Mouse (Mus musculus): ENCODE results near the gene Gm20696.

Gene Gm20696

DNA sequence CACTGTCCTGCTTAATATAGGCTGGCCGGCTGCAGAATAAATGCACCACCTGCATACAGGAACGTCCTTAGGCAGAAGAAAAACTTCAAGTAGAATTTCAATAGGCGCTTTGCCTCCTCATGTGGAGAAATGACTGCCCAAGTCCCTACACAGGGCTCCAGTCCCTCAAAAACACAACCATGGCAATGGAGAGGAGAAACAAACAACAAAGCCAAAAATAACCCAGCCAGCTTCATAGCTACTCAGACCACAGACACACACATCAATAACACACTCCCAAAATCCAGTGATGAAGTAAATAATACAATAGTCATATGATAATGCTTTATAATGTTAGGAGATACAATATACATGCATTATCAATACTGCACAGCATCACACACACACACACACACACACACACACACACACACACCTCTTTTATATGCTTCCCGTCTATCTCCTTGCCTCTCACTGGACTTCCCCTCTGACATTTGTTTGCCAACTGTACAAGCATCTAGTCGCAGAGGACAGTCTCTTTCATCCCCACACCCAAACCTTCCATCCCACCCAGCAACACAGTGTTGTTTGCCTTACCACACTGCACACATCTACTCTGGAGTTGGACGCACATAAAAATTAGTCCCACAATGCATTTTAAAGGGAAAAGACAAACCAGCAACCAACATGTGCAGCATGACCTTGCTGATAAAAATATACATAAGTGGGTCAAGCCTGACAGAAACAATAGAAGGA lies 306.7 kb downstream of the Gm20696 start:
- DNase-seq (ENCODE audit: low spot score in 2 of 2) = no peak

DNA sequence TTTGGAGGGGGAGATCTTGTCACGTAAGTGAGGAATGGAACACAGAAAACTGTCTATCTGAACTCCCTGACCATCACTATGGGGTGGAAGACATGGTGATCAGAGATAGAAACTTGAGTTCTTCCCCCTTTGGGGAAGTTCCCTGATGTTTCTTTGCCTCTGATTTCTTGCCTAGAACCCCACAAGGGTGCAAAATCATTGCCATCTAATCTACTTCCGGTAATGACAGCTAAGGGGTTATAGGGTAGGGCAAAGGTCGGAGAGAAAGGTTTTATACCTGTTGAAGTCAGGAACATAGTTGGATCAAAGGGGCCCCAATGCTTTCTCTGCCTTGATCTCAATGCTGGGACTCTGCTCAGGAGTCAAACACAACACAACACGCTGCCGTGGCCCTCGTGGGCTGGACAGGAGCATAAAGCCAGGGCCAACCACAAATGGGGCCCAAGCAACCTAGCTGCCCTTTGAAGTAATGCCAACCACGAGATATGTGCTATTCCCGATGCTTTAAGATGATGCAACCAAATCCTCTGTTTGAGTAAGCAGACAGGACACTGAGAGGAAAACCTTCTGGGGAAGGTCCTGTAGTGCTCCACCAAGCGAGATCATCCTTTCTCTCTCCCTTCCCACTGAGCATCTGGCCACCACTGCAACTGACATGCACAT lies 307.4 kb downstream of the Gm20696 start:
- DNase-seq (ENCODE audit: low spot score in 2 of 2) = no peak

DNA sequence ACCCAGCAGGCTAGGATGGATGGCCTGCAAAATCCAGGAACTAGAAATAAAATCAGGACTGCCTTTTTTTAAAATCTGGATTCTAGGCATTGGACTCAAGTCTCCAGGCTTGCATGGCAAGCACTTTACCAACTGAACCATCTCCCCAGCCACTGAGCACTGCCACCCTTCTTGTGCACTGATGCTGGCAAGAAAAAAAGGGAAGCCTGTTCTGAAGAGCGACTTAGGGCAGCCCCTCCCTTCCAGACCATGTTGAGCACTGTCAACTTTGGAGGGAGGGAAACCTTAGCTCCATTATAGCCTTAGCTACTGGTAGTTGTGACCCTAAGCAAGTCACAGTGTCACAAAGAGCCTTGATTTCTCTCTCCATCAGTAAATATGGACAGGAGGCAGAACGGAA lies 308.7 kb downstream of the Gm20696 start:
- DNase-seq (ENCODE audit: low spot score in 2 of 2) = no peak

DNA sequence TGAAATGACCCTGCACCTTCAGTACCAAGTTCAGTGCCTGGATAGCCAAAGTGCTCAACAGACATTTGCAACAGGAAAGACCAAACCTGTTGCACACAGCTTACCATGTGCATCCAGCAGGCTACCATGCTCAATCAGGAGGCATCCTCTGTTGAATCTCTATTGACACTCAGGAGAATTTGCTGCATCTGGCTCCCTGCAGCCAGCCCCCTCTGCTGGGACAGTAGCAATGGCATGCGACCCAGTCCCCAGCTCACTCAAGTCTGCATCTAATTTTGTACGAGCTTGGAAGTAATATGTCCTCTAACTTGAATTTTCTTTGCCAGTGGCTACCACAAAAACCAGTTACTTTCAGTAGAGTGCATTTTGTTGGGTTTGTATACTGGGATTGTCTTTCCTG lies 312.3 kb downstream of the Gm20696 start:
- DNase-seq (ENCODE audit: low spot score in 2 of 2) = no peak

DNA sequence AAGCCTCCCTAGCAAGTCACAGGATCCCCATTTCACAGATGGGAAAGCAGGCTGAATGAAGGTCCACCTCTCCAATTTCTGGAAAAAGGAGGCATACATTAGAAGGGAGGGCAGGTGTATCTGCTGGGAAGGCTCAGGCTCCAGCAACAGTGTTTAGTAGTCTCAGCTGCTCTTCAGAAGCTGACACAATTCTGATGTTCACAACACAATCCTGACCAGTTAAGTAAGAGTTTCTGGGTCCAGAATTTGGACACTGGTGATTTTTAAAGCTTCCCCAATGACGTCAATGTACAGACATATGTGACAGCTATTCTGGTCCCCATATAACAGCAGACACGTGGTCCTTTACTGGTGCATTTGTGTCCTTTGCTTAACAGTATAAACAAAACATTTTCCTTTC lies 313.2 kb downstream of the Gm20696 start:
- no peak for DNase-seq (ENCODE audit: low spot score in 2 of 2)

DNA sequence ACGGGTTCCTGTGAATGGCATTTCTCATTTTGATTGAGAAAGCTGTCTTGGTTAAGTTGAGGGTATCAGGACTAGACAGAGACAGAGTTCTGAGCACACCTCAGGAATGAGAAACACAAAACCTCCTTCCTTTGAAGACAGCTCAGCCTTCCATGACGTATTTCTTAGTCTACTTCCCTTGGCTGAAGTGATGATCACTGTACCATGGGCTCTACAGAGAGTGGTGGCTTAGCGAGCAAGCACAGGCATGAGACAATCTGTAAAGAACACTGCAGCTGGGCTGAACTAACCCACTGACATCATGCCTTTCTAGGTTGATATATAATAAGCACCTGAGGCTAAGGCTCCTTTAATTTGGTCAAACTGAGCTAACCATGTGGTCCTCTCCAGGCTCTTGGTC lies 316.0 kb downstream of the Gm20696 start:
- no peak for DNase-seq (ENCODE audit: low spot score in 2 of 2)

DNA sequence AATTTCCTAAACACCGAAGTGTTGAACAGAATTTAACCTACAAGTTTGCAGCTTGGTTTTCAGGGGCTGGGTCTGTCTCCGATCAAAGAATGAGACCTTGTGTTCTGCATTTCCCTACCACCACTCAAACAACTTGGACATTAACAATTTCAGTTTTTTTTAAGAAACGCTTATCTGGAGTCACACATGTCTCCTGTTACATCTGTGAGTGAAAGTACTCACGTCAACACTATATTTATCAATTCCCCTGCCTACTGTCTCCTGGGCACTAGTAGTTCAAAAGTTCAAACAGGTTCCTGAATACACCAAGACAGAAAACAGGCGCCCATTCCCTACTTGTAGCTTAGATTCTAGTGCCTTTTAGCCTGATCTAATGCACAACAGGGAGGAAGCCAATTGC lies 316.4 kb downstream of the Gm20696 start:
- DNase-seq (ENCODE audit: low spot score in 2 of 2) = no peak

DNA sequence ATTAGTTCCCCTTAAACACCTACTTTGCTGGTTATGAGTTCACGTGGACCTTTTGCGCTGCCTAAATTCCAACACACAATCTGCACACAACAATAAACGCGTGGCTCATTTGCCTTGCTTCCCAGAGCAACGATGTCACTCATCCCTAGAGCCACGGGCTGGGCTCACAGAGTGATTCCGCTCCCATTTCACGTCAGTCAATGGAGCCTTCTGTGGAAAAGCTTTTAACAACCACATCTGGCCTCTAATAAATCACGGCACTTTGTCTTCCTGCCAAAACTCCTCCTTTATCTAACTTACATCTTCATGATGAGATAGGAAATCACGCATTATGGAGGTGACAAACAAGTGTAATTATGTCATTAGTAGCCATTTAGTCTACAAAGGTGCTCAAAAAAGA lies 318.8 kb downstream of the Gm20696 start:
- DNase-seq (ENCODE audit: low spot score in 2 of 2) = no peak

DNA sequence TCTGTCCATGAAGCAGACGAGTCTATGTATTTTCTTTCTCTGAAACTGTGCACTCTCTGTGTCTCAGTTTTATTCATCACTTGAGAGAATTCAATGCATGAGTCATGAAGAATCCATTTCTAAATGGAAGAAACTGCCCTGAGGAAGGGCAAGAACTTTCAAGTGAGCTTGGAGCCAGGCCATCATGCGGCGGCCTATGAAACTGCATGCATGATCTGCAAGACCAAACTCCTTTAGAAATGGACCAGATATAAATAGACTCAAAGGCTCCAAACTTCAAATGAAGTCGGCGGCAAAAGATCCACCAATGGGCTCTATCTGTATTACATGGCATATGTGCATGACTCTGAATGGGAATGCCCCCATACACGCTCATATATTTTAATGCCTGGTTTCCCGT lies 321.6 kb downstream of the Gm20696 start:
- DNase-seq (ENCODE audit: low spot score in 2 of 2) = no peak

DNA sequence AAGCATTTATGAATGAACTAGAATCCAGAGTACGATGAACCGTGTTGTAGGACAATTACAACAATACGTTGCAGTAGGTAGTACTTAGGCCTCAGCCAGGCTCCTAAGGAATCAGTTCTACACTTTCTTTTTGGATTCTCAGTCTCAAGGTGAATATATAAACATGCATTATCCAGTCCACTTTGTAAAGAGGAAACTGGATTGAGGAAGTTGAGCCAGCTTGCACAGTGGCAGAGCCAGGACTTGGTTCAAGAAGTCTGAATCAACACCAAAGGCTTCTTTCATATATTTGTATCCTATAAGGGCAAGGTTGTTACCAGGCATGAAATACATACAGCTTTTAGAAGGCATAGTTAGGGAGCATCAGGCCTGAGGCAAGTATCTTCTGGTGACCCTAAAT lies 322.2 kb downstream of the Gm20696 start:
- DNase-seq (ENCODE audit: low spot score in 2 of 2) = no peak

DNA sequence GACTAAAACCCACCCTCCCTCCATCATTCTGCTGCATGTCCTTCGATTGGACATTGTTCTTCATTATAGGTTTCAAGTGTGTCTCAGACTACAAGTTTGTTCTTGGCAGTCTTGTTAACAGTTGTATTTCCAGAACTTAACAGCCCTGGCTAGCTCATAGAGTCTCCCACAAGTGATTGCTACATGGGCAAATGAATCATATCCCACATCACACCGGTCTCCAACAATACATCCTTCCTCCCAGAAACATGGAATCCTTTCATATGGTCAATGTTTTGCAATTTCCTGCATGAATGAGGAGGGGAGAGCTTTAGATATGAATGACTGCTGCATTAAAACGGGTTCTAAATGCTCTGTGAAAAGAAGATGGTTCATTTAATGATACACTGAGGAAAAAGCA lies 322.8 kb downstream of the Gm20696 start:
- no peak for DNase-seq (ENCODE audit: low spot score in 2 of 2)

DNA sequence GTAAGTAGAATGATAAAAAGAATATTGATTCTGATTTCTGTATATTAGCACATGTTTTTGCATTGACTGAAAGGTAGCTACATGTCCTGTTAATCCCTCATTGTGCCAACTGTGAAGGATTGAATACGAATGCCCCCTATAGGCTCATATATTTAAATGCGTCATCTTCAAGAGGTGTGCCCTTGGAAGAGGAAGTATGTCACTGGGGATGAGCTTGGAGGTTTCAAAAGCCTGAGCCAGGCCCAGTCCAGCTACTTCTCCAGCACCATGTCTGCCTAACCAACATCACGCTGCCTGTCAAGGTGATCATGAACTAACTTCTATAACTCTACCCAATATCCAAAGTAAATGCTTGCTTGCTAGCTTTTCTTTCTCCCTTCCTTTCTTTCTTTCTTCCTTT lies 324.2 kb downstream of the Gm20696 start:
- no peak for DNase-seq (ENCODE audit: low spot score in 2 of 2)

DNA sequence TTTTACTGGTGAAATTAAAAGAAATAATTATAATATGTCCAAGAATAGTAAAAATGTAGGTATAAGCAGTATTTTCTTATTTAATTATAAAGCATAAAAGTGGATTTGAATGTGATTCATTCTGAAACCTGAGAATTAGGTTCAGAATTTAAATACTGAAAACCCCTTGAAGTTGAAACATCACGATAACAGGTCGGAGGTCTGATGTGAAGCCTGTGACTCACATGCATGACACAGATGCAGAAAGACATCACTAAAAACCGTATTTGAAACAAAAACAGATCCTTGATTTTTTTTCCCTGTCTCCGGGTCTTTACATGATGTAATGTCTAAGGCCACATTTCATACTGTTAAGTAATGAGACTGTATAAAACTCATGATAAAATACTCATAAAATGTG lies 325.7 kb downstream of the Gm20696 start:
- DNase-seq (ENCODE audit: low spot score in 2 of 2) = no peak

DNA sequence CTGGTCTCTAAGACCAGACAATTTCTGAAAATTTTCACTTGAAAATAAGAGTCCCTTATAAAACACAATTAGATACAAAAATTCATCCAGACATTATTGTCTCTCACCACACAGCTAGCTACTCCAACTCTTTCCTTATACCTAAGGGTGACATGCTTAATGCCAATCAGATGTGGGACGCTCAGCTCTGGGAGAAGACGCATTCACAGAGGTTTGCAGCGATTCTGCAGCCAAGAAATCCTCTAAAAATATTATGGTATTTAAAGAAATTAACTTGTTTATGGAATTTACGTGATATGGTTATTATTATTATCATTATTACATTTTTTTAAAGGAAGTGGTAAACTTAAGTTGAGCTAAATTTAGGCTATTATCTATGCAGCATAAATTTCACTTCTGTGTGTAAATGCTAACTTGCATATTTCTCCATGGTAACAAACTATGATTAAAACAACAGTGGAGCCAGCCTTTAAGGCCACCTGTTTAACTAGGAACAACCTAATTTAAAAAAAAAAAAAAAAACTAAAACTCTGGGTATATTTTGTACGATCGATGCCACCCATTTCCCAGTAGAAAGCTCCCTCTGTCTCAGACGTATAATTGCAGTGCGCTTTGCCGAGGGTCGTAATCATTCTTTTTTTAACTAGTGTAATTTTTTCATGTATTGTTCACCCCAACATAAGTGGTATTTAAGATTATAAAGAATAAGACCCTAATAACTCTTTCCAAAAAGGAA lies 326.4 kb downstream of the Gm20696 start:
- DNase-seq (ENCODE audit: low spot score in 2 of 2) = no peak

DNA sequence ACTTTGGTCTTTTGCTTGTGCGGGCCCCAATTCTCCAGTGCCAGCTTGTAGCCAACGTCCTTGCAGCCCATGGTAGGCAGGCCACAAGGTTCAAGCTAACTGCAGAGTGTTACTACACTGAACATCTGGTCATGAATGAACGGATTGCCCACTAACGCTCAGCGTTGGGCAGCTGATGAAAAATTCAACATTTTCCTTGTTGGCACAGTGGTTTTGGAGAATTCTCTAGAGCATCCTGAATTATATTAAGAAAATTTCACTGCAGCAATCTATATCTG lies 327.3 kb downstream of the Gm20696 start:
- no peak for DNase-seq (ENCODE audit: low spot score in 2 of 2)

DNA sequence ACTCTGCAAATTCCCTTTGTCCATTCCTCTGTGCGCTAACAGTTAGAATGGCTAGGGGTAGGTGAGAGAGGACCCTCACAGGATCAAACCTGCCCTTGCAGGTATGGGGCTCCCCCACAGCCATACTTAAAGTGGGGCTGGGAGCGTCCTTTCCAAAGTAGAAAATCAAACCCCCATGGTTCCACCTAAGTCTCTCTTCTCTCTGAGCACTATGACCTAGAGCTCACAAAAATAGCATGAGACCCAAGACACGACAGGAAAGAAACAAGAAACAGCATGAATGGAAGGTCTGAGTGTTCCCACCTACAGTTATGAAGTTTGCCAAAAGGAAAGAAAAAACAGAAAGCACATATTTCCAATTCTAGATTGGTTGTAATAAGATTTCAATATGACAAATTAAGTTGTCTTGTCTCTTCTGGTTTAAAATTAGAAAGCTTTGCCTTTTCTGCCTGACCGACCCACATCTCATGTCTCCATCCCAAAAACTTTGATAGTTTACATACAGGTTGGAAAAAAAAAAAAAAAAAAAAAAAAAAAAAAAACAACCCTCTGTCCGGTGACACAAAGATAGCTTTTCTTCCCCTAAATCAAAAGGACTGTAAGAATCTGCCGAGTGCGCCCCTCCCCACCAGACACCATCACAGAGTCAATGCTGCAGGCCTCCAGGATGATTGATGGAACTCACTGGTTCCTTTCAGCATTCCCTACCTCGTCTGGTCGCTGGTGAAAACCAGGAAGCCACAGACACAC lies 327.8 kb downstream of the Gm20696 start:
- DNase-seq (ENCODE audit: low spot score in 2 of 2) = no peak

DNA sequence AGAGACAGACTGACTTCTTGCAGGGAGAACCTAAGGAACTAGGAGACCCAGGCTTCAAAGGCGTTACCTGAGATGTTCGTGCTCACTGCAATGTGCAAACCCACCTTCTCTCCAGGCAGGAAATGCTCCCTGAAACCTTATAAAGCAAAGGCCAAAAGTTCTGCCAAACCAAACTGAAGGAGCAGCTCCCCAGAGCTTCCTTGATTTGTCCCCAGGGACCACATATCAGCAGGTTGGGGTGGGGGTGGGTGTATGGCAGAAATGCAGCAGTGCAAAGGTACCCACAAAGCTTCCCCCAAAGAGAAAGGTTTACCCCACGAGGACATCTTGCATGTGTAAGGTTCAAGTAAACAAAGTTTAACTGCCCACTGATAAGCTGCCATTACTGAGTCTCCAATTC lies 328.4 kb downstream of the Gm20696 start:
- DNase-seq (ENCODE audit: low spot score in 2 of 2) = no peak

DNA sequence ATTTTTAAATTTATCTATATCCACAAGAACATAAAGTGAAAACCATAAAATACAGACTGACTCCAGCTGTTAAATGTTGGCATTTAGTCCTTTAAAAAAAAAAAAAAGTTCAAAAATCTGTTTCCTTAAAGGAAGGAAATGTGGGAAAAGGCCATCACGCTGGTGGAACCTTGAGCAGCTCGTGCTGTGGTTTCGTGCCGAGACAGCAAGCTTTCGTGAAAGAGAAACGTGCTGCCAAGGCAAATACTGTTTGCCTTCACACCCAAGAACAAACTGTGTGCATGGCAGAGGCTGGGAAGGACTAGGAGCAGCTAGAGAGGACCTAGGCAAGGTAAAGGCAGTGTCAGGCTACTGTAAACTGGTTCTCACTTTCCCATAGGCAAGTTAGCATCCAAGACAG lies 329.0 kb downstream of the Gm20696 start:
- no peak for DNase-seq (ENCODE audit: low spot score in 2 of 2)

DNA sequence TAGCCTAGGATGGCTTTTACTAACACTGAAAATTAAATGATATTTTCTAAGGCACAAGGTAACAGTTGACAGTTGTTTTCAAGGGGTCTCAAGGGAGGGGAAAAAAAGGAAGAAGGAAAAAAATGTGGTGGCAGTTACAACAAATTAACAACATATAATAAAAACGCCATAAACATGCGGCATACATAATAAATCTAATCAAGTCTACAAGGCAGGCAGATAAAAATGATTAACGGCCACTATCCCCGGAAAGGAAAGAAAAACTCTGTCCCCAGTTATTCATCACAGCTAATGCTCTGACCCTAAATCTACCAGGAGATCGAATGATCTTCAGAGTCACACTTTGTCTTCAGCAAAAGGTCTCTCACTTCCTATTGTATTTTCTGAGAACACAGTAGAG lies 330.4 kb downstream of the Gm20696 start:
- no peak for DNase-seq (ENCODE audit: low spot score in 2 of 2)

DNA sequence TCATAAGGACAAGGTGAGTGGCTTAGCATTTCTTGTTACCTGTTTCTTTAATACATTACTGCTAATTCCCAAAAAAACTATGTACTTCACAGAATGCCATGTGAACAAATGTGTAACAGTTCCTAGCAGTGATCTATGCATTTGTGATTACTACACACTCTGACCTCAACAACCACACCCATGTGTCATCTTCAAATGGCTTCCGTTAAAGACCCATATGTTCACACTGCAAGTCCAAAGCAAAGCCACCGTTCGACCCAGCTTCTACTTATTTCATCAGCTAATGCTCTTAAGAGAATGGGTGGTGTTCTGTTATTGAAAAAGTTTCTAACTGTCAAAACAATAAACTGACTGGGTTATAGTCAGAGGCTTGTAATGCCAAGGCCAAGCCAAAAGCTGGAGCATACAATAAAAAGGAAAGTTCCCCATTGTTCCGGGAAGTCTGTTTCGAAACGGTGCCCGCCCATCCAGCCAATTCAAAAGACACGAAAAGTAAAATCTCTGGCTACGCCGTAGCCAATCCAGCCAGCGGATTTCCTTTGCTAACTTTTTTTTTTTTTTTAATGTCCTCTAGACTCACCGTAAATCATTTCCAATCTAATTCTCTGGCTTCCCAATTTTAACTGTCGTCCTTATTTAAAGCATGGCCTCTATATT lies 331.3 kb downstream of the Gm20696 start:
- DNase-seq (ENCODE audit: low spot score in 2 of 2) = no peak

DNA sequence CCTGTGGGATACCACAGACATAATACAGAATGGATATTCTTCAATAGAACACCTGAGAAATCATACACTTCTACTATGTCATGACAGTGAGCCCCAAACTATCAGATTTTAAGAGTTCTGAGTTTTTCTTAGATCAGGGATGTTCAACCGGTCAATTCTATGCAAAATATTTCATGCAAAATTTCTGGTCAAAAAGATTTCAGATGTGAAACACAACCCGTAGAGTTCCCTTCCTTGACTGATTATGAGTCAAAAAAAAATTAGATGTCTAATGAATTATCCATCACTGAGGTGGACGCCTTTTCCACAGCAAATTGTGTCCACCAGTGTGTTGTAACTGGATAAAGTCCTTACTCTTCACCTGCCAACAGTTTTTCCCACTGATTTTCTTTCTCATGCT lies 332.3 kb downstream of the Gm20696 start:
- DNase-seq (ENCODE audit: low spot score in 2 of 2) = no peak

DNA sequence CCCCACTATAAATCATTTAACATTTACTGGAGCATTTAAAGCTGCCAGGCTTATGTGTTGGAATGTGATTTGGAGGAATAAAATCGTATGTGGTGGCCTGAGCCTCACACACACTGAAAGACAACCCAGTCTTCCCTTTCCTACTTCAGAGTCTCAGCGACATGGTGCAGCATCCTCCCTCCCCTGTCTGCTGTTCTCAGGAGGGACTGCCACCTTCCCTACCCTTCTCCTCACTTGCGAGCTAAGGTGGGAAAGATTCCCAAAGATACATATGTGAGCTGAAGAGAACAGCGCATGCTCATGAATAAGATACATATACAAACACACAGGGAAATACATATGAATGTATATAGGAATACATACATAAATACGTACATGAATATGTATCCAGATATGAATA lies 333.5 kb downstream of the Gm20696 start:
- DNase-seq (ENCODE audit: low spot score in 2 of 2) = no peak
